Mouse (Mus musculus) kidney, embryonic 14.5 days (tissue): ENCODE results near the gene Parn. TPM values are rescaled to one million over a fixed set of nuclear protein-coding genes. Genes with fewer than 3 reads are reported as not detected.

Experiments
- ATAC-seq: fragments of 200-750 bp; cut with Nextera tagmentation; 2 replicates; pipeline ENCODE4 v1.8.0; 2017; ENCODE audit warnings: moderate number of reproducible peaks, mild to moderate bottlenecking, moderate TSS enrichment, moderate library complexity; ENCODE audit not compliant: low FRiP score, low TSS enrichment
- H3K27ac ChIP-seq: fragments of 300-500 bp; sonication (generic); 2 replicates; pipeline ENCODE4 v1.5.1; 2014; ENCODE audit warnings: low read depth, mild to moderate bottlenecking, low read length, moderate library complexity, mixed read lengths
- H3K27me3 ChIP-seq: fragments of 300-500 bp; sonication (generic); 2 replicates; pipeline ENCODE4 v1.6.1; 2014; ENCODE audit warnings: mild to moderate bottlenecking, low read length; ENCODE audit not compliant: control insufficient read depth, insufficient read depth
- H3K36me3 ChIP-seq: fragments of 300-500 bp; sonication (generic); 2 replicates; pipeline ENCODE4 v1.6.1; 2014; ENCODE audit warnings: low read length, mixed read lengths; ENCODE audit not compliant: control insufficient read depth, insufficient read depth
- H3K4me1 ChIP-seq: fragments of 300-500 bp; sonication (generic); 2 replicates; pipeline ENCODE4 v1.6.1; 2014; ENCODE audit warnings: low read length, mixed read lengths; ENCODE audit not compliant: control insufficient read depth, insufficient read depth
- H3K4me2 ChIP-seq: fragments of 300-500 bp; sonication (generic); replicated peaks from 2 replicates; pipeline ENCODE4 v1.6.1; 2014; ENCODE audit warnings: low read depth, mild to moderate bottlenecking, low read length
- H3K4me3 ChIP-seq: fragments of 300-500 bp; sonication (generic); 2 replicates; pipeline ENCODE4 v1.5.1; 2014; ENCODE audit warnings: mild to moderate bottlenecking, low read length
- H3K9ac ChIP-seq: fragments of 300-500 bp; sonication (generic); 2 replicates; pipeline ENCODE4 v1.6.1; 2014; ENCODE audit warnings: low read depth, mild to moderate bottlenecking, low read length, moderate library complexity
- H3K9me3 ChIP-seq: fragments of 300-500 bp; sonication (generic); 2 replicates; pipeline ENCODE4 v1.6.1; 2016; ENCODE audit warnings: low read length; ENCODE audit not compliant: control insufficient read depth
- WGBS: fragments of 180-500 bp; shearing (Covaris S2); extraction: QIAGEN DNeasy Blood & Tissue Kit; methylation state at CpG from one replicate; pipeline ENCODE4 v1.1.7; 2014; 5-methylcytosine and 5-hydroxymethylcytosine counted together
- polyA plus RNA-seq: library from polyadenylated mRNA; unstranded; fragments of >200 nt; fragmentation: Nextera tagmentation; extraction: Ambion mirVana; gene quantifications from 2 replicates; pipeline ENCODE4 v1.2.1, GENCODE M21; 2014

The Parn gene
- polyA plus RNA-seq, 1 experiment from 2014 or later = 42.1 TPM

GRCm38 (mm10) chr16:13556446-13556845, 111.5 kb downstream of the Parn start:
- Histone ChIP-seq H3K9ac (no peak overlapping the region), H3K4me2 (no peak overlapping the region), H3K9me3 (no peaks in the 10 kb centered on the region), H3K4me1 (no peaks in the 10 kb centered on the region), H3K4me3 (no peak overlapping the region), H3K27ac (no peak overlapping the region), H3K27me3 (no peaks in the 10 kb centered on the region), H3K36me3 (no peaks in the 10 kb centered on the region; the same call in 1 of the 2 replicates)
- 92% methylated on average over 7 of the region's 7 CpGs for WGBS
- no peak for ATAC-seq

DNA sequence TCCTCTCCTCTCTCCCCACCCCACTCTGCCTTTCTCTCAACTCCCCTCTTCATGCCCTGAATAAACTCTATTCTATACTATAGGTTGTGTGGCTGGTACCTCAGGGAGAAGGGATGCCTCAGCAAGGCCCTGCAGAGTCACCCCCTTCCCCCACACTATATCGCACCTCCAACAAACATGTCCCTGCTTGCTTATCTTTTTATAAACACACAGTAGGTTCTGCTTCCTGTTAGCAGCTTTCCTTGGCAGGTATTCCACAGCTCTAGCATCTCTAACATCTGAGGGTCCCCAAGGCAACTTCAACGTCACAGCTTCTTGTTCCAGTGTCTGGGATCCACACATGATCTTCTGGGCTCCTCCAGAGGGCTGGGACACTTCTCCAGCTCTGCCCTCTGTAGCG, 117.3 kb downstream of the Parn start:
- H3K4me2 ChIP-seq = no peak overlapping the region

DNA sequence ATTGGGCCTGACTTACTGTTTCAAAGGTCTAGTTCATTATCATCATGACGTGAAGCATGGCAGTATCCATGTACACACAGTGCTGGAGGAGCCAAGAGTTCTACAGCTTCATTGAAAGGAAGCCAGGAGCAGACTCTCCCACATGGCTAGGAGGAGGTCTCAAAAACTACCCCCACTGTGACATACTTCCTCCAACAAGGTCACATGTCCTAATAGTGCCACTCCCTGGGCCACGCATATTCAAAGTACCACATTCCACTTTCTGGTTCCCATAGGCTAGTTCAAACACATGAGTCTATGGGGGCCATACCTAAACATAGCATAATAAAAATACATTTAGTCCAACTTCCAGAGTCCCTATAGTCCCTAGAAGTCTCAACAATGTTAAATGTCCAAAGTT, 118.0 kb downstream of the Parn start:
- WGBS = 91% methylated on average over 2 of the region's 2 CpGs
- Histone ChIP-seq H3K4me2 (no peak overlapping the region), H3K4me3 (no peak overlapping the region), H3K9ac (no peak overlapping the region), H3K27ac (no peak overlapping the region), H3K4me1 (no peaks in the 10 kb centered on the region), H3K9me3 (peaks cover 15% of the 10 kb centered on the region; the same call in 1 of the 2 replicates), H3K36me3 (0 out of 2 replicates have a peak, but pooled peaks cover 4% of the 10 kb centered on the region), H3K27me3 (no peaks in the 10 kb centered on the region)
- no peak for ATAC-seq

More for the DNA sequence above, 117.3 kb downstream of the Parn start:
- Histone ChIP-seq H3K9me3 (peaks cover 11% of the 10 kb centered on the region; the same call in 1 of the 2 replicates), H3K36me3 (peaks cover 4% of the 10 kb centered on the region; the same call in 1 of the 2 replicates), H3K27ac (no peak overlapping the region), H3K4me3 (no peak overlapping the region), H3K9ac (no peak overlapping the region), H3K4me1 (no peaks in the 10 kb centered on the region), H3K27me3 (no peaks in the 10 kb centered on the region)
- ATAC-seq = no peak
- WGBS = 93% methylated on average over 3 of the region's 3 CpGs

DNA sequence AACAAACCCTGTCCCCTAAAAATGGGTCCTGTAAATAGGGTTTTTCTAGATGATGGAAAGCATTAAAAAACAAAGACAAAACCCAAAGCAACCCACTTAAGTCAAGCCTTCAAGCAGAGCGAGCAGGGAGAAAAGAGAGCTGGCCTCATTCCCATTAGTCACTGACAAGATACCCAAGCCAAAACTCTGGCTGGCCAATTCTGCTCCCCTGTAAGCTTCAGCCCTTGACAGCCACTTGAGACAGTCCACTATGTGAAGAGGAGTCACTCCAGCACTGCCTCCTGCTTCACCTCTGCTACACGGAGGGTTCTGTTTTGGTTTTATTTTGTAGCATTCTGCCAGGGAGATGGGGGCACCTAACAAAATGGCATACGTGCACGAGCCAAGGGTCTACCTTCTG, 126.2 kb downstream of the Parn start:
- WGBS = 83% methylated on average over 4 of the region's 4 CpGs
- 0 out of 2 replicates have a peak, but pooled peaks cover 3% of the 10 kb centered on the region for H3K36me3 ChIP-seq
- no peak overlapping the region for H3K27ac ChIP-seq
- no peak for ATAC-seq
- H3K4me1 ChIP-seq = 0 out of 2 replicates have a peak, but pooled peaks cover 7% of the 10 kb centered on the region
- H3K4me2 ChIP-seq = no peak overlapping the region
- H3K27me3 ChIP-seq = no peaks in the 10 kb centered on the region
- no peak overlapping the region for H3K9ac ChIP-seq
- H3K9me3 ChIP-seq = peaks cover 18% of the 10 kb centered on the region; the same call in 1 of the 2 replicates
- no peak overlapping the region for H3K4me3 ChIP-seq

DNA sequence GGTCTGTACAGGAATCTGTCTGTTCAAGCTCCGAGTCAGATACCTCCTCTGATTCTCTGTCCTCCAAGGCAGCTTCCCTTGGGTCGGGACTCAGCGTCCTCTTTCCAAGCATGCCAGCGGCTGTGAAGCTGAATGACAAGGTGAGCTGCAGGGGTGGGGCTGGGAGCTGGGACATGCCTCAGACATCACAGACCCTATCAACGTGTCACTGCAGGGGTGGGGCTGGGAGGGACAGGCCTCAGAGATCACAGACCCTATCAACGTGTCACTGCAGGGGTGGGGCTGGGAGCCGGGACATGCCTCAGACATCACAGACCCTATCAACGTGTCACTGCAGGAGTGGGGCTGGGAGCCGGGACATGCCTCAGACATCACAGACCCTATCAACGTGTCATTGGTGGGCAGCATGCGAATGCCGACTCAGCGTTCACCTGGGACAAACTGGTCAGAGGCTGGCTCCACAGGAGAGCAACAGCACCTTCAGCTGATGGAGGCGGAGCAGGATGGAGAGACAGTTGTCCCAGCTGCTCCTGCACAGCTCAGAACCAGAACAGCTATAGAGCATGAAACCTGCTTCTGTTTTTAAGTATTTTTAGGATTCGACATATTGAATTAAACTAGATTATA, 126.7 kb downstream of the Parn start:
- Histone ChIP-seq H3K9ac (no peak overlapping the region), H3K4me2 (no peak overlapping the region), H3K4me3 (no peak overlapping the region), H3K27me3 (no peaks in the 10 kb centered on the region), H3K4me1 (0 out of 2 replicates have a peak, but pooled peaks cover 7% of the 10 kb centered on the region), H3K27ac (no peak overlapping the region), H3K36me3 (0 out of 2 replicates have a peak, but pooled peaks cover 2% of the 10 kb centered on the region), H3K9me3 (peaks cover 12% of the 10 kb centered on the region; the same call in 1 of the 2 replicates)
- 57% methylated on average over 15 of the region's 15 CpGs for WGBS
- ATAC-seq = peak; percentile 43; the same call in 1 of the 2 replicates

GRCm38 (mm10) chr16:13538933-13539648, 128.9 kb downstream of the Parn start:
- 76% methylated on average over 9 of the region's 9 CpGs for WGBS
- H3K27me3 ChIP-seq = no peaks in the 10 kb centered on the region
- H3K36me3 ChIP-seq = 0 out of 2 replicates have a peak, but pooled peaks cover 2% of the 10 kb centered on the region
- no peak overlapping the region for H3K4me3 ChIP-seq
- H3K4me1 ChIP-seq = 0 out of 2 replicates have a peak, but pooled peaks cover 7% of the 10 kb centered on the region
- no peaks in the 10 kb centered on the region for H3K9me3 ChIP-seq
- H3K4me2 ChIP-seq = no peak overlapping the region
- no peak for ATAC-seq
- H3K9ac ChIP-seq = no peak overlapping the region
- H3K27ac ChIP-seq = no peak overlapping the region

- no peak overlapping the region for H3K27ac ChIP-seq
- H3K9ac ChIP-seq = no peak overlapping the region
- WGBS = 46% methylated on average over 13 of the region's 13 CpGs
- H3K4me1 ChIP-seq = 0 out of 2 replicates have a peak, but pooled peaks cover 7% of the 10 kb centered on the region
- no peaks in the 10 kb centered on the region for H3K9me3 ChIP-seq
- H3K36me3 ChIP-seq = 0 out of 2 replicates have a peak, but pooled peaks cover 2% of the 10 kb centered on the region
- no peak overlapping the region for H3K4me3 ChIP-seq
- ATAC-seq = peak; percentile 49; the same call in 1 of the 2 replicates
- no peak overlapping the region for H3K4me2 ChIP-seq
- H3K27me3 ChIP-seq = no peaks in the 10 kb centered on the region
Measured at GRCm38 (mm10) chr16:13538213-13538932, 129.6 kb downstream of the Parn start.

DNA sequence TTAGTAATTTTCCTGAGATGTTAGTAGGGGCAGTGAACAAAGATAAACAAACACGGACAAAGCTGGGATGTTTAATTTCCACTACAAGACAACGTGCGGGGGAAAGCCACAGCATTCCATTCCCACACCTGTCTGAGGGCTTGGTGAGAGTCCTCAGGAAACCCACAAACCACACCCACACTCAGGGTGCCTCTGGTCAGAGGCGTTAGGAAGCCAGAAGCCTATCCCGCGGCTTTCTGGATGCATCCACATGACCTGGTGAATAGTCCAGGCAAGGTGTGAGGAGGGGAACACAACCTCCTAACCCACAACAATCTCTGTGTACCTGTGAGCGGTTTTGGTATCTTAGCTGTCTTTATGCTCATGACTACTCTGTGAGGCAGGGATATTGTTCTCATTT, 131.6 kb downstream of the Parn start:
- H3K4me2 ChIP-seq = no peak overlapping the region
- 0 out of 2 replicates have a peak, but pooled peaks cover 7% of the 10 kb centered on the region for H3K4me1 ChIP-seq
- H3K9me3 ChIP-seq = no peaks in the 10 kb centered on the region
- WGBS = 80% methylated on average over 7 of the region's 7 CpGs
- H3K9ac ChIP-seq = no peak overlapping the region
- H3K4me3 ChIP-seq = no peak overlapping the region
- no peak for ATAC-seq
- 0 out of 2 replicates have a peak, but pooled peaks cover 2% of the 10 kb centered on the region for H3K36me3 ChIP-seq
- H3K27ac ChIP-seq = no peak overlapping the region
- no peaks in the 10 kb centered on the region for H3K27me3 ChIP-seq
